Mouse (Mus musculus) stomach, postnatal 0 days (tissue): Measurements from ENCODE around the gene 6430628N08Rik.

Experiments used
- CTCF ChIP-seq: IDR thresholded peaks from 2 replicates; pipeline ENCODE4 v1.5.1; 2016; ENCODE audit warnings: antibody characterized with exemption, low read depth, mild to moderate bottlenecking, moderate library complexity
- EP300 ChIP-seq: optimal IDR thresholded peaks from 2 replicates; pipeline ENCODE3; 2016; ENCODE audit warnings: antibody characterized with exemption

- no peak for TF ChIP-seq CTCF
- TF ChIP-seq EP300, result no peak
Observed at GRCm38 (mm10) chr4:115907994-115908393, 17.5 kb downstream of the 6430628N08Rik start.
